Mouse (Mus musculus) hindlimb bud, embryonic 11.5 days (tissue): ENCODE data around the gene Gm42715.

Source experiments
- DNase-seq: peaks from one replicate; pipeline ENCODE4 v3.0.0-alpha.2; 2012; ENCODE audit warnings: low read depth, low spot score; ENCODE audit errors: extremely low spot score

The Gm42715 gene

DNA sequence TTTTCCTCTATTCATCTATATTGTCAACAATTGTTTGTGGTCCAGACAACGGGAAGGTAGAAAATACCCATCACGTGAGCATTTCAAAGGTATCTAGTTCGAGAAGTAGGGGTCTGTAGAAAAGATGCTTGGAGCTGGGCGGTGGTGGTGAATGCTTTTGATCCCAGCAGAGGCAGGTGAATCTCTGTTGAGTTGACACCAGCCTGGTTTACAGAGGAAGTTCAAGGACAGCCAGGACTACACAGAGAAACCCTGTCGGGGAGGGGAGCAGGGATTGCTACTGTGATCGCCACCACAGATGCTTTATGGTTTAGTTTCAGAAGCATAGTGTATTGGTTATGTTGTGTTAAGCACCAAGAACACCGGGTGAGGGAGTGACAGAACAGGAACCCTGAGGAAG, 54.7 kb downstream of the Gm42715 start:
- no peak for DNase-seq

DNA sequence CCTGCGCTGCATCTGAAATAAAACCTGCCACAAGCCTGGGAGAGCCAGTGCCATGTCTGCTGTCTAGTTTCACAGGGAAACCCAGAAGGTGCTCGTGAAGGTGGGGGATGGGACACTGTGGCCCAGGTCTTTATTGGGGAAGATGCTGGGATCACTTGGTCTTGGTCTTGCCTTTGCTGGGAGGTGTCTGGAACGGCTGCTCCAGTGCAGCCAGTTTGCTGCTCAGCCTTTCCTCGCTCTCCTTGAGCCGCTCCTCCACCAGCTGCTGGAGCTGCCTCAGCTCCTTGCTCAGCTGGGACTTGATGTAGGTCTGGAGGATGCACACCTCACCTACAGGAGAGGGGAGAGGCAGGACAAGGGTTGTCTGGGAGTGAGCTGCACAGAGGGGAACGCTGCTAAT, 63.9 kb downstream of the Gm42715 start:
- DNase-seq, result no peak

DNA sequence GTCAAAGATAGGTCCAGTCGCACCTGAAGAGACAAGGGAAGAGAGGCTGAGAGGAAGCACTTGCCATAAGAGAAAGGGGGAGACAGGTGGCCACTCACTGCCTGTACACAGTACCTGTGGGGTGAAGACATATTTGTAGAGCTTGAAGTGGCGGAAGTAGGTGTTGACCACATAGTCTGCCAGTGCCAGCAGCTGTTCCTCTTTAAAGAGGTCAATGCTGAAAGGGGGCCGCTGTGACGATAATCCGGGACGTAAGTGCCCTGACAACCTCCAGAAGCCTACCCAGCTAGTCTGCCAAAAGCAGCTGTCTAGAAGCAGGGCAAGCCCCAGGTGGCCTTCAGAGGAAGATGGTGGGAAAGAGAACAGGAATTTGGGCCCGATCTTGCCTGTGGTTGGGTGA, 65.6 kb downstream of the Gm42715 start:
- no peak for DNase-seq

GRCm38 (mm10) chr7:127586149-127586548, 66.8 kb downstream of the Gm42715 start:
- DNase-seq, result no peak

DNA sequence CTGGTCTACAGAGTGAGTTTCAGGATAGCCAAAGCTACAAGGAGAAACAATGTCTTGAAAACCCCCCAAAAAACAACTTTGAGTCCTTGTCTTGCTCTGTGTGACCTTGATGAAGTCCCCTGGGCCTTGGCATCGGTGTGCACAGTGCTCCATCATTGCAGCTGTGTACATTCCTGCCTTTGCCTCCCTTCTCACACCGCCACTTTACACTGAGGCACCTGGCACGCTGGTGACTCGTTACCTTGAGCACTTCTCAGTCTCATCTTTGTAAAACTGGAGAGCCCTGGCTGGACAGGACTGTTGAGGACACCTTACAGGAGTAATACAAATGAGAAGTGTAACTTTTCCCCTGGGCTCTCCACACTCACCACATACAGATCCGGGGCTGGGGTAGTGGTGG, 67.8 kb downstream of the Gm42715 start:
- DNase-seq, result no peak

DNA sequence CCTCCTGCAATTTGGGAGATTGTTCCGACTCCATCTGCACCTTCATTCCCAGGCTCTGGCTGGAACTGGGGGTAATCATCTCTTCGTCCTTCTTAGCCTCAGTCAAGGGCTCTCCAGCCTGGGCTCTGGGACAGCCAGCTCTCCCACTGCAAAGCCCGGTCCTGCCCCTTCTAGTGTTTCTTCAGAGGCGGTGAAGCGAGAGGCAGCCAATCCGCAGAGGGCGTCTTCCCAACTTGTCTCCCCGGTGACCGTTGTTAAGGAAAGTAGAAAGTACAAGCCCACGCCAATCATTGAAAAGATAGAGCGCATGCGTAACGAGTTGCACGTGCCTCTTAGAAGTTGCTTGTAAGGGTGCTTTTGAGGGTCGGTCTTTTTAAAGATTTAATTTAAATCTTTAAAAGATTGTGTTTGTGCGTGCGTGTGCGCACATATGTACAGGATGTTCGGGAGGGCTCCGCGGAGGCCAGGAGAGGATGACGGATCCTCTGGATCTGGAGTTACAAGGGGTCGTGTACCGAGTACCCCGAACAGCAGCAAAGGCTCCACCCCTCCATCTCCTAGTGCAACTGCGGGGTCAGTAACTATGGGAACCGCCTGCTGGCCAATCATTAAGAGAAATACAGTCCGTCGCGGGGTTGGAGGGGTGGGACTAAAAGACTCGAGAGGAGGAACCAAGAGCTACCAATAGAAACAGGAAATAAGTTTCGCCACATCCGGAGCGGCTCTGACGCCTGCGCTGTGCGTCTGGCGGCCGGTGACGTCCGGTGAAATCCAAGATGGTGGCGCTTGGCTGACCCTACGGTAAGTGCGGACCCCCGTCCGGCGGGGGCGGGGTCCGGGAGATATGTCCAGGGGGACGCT, 68.9 kb downstream of the Gm42715 start, which contains the start of the genes Ccdc189 and Rnf40:
Gene Ccdc189, minus strand, starts transcription at position 585 of the 861 bp plus-strand sequence.
Gene Rnf40, plus strand, starts transcription at position 757 of the 861 bp plus-strand sequence.
- DNase-seq, result peak; percentile 98

- DNase-seq, result no peak
Measured at GRCm38 (mm10) chr7:127588901-127589300, 69.5 kb downstream of the Gm42715 start.

DNA sequence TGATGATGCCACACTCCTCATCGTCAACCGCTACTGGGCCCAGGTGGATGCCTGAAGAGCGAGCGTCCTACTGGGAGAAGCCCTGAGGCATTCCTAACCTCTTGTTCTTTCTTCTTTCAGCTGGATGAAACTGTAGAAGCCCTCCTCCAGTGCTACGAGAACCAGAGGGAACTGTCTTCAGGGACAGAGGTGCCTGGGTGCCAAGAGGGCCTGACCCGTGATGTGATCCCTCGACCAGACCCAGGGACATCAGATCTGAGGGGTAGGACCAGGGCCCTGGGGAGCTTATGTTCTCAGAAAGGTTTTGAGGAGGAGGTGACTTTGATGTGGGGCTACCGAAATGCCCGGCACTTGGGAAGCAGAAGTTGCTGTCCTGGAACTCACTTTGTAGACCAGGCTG, 70.3 kb downstream of the Gm42715 start:
- DNase-seq, result no peak

GRCm38 (mm10) chr7:127591108-127591507, 71.7 kb downstream of the Gm42715 start:
- no peak for DNase-seq

- DNase-seq, result no peak
Measured at GRCm38 (mm10) chr7:127592575-127592974, 73.2 kb downstream of the Gm42715 start.

DNA sequence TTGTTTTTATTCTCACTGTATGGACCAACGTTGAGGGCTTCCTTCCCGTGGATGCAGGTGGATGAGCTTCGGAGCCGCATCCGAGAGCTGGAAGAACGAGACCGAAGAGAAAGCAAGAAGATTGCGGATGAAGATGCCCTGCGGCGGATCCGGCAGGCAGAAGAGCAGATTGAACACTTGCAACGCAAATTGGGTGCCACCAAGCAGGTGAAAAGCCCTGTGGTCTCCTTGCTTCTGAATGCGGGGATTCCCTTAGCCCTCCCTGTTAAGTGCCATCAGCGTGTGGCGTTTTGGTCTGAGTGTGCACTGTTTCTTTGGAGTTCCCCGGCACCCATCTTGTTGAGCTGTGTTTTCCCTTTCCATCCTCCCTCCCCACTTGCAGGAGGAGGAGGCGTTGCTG, 77.4 kb downstream of the Gm42715 start:
- no peak for DNase-seq

DNA sequence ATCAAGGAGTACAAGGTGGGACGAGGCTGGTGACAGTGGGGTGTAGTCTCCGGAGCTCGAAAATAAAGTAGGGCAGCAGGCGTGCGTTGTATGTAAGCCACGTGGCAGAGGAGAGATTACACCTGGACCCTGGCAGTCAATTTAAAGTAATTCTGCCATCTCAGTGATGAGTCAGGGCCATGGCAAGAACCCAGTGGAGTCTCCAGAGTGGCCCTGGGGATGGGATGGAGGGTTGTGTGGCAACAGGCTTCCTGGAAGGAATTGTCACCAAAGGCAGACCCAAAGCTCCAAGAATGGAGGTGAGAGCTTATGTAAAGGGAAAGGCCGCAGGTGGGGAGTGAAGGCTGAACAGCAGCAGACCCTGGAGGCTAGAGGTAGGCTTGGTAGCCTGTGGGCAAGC, 81.2 kb downstream of the Gm42715 start:
- no peak for DNase-seq

- no peak for DNase-seq
Measured at GRCm38 (mm10) chr7:127601735-127602134, 82.4 kb downstream of the Gm42715 start.

- DNase-seq, result no peak
Measured at GRCm38 (mm10) chr7:127602903-127603302, 83.5 kb downstream of the Gm42715 start.

DNA sequence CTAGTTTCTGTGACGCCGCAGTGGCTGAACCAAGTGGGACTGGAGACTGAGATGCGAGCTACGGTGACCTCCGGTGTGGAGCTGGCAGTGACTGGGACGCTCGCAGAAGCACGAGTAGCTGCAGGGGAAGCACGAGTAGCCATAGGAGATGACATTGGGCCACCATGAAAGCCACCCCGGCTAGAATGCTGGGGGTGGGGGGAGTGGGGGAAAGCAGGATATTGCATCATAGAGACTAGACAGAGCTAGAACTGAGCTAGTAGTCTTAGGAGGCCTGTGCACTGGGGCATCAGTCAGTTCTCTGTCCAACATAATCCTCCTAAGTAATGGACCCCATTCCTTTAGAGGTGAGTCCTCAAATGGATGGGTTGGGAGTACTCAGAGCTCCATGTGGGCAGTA, 84.9 kb downstream of the Gm42715 start:
- no peak for DNase-seq

GRCm38 (mm10) chr7:127607150-127607549, 87.8 kb downstream of the Gm42715 start:
- DNase-seq, result no peak

DNA sequence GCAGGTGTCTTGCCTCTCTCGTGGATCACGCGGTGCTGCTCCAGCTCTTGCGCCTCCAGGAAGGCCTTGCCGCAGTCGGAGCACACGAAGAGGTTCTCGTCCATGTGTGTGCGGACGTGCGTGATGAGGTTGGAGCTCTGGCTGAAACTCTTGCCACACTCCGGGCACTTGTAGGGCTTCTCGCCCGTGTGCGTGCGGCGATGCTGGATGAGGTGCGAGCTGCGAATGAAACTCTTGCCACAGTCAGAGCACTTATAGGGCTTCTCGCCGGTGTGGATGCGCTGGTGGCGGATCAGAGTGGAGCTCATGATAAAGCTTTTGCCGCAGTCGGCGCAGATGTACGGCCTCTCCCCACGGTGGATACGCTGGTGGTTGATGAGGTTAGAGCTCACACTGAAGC, 91.6 kb downstream of the Gm42715 start:
- DNase-seq, result no peak

- no peak for DNase-seq
Measured at GRCm38 (mm10) chr7:127611561-127611960, 92.2 kb downstream of the Gm42715 start.

DNA sequence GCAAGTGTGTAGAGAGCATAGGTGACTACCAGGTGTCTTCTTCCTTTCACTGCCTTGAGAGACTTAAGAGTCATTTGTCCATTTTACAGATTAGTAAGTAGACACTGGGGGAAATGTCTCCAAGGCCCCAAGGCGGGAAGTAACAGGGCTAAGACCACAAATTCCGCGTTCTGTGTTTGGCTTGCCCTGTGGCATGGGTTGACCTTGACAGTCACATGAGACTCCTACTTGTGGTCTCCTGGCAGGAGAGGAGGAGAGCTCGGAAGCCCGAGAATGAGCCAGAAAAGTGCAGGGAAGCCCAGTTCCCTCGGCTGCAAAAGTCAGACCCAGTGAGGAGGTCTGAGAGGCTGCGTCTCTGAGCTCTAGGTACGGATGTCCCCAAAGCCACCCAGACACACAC, 94.1 kb downstream of the Gm42715 start:
- DNase-seq, result no peak

DNA sequence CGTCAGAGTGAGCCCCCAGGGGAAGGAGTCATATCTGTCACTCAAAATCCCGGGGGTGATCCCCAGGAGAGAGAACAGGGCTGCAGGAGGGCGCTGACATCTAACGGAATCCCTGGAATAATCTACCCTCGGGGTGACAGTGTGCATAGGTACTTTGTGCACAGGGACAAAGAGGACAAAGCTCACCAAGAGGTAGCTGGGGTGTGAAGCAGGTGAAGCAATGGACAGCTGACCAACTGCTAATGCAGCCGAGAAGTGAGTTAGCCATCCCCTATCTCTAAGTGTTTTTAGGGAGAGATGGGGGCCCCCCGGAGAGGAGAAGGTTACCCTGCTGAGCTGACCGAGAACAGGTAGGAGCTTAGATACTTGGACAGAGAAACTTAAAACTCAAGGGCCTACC, 94.7 kb downstream of the Gm42715 start:
- DNase-seq, result no peak

DNA sequence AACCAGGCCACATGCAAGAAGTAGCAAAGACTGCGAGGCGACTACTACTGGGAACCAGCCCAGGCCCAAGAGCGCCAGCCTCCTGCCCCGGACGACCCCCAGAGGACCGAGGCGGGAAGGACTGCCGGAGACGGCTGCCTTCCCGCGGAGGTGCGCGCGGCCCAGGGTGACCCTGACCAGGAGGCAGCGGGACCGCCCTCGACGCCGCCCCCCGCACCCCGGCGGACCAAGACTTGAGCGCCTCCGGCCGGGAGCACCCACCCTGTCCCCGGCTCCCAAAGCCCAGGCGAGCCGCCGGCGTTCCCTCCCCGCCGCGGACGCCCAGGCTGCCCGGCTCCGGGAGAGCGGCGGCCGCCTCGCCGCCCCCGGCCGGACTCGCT, 95.1 kb downstream of the Gm42715 start:
- no peak for DNase-seq

- DNase-seq, result peak; percentile 64
Measured at GRCm38 (mm10) chr7:127614891-127615843, 95.8 kb downstream of the Gm42715 start, which contains the start of gene Zfp629. Gene Zfp629, minus strand, starts transcription at chr7:127615797.
